ENCODE assay signal across 8 mouse cellular contexts in genomic region chr7:143466099-143466677, GRCm38 (mm10). TPM values are rescaled to one million over a fixed set of nuclear protein-coding genes. Genes with fewer than 3 reads are reported as not detected.
DNase-seq lines count a peak whose midpoint lies in the region; ATAC-seq lines count a peak whose summit lies in the region.

No protein-coding gene starts in this region.

- peak; percentile 82 to 89 for DNase-seq in left cerebral cortex, adult 18-20 months (ENCODE audit: low spot score in 2 of 2)
- DNase-seq in left cerebral cortex, adult 11 months (ENCODE audit: low spot score) = no peak
- peak; percentile 86 for DNase-seq in embryo, embryonic 9.5 days (ENCODE audit: extremely low spot score)
- peak; percentile 77 for DNase-seq in heart, adult 8-10 months (ENCODE audit: low spot score)
- DNase-seq in liver, embryonic 11.5 days (ENCODE audit: low spot score) = peak; percentile 77
- DNase-seq in natural killer cell, adult 2 months (ENCODE audit: low spot score in 2 of 2) = peak; percentile 56 to 75

- H3K4me3 ChIP-seq in kidney, embryonic 14.5 days (ENCODE audit: low read length) = no peak overlapping the region
- H3K4me3 ChIP-seq in liver, embryonic 11.5 days (ENCODE audit: low read depth, low read length) = no peak overlapping the region
- H3K4me3 ChIP-seq in stomach, embryonic 14.5 days (ENCODE audit: low read depth, low read length) = no peak overlapping the region

- H3K4me2 ChIP-seq in kidney, embryonic 14.5 days (replicated peaks; ENCODE audit: low read depth, low read length) = no peak overlapping the region
- no peak overlapping the region for H3K4me2 ChIP-seq in liver, embryonic 11.5 days
- H3K4me2 ChIP-seq in stomach, embryonic 14.5 days (replicated peaks; ENCODE audit: low read depth, low read length) = no peak overlapping the region

- no peaks in the 10 kb centered on the region for H3K27me3 ChIP-seq in kidney, embryonic 14.5 days (ENCODE audit: control insufficient read depth, insufficient read depth, low read length)
- H3K27me3 ChIP-seq in liver, embryonic 11.5 days (replicated peaks; ENCODE audit: control insufficient read depth, insufficient read depth, low read length) = peaks cover 21% of the 10 kb centered on the region
- no peaks in the 10 kb centered on the region for H3K27me3 ChIP-seq in stomach, embryonic 14.5 days (ENCODE audit: control insufficient read depth, insufficient read depth, low read length)

- ATAC-seq in kidney, embryonic 14.5 days (ENCODE audit: low FRiP score, low TSS enrichment) = peak; percentile 40
- ATAC-seq in liver, embryonic 11.5 days (replicated peaks; ENCODE audit: low FRiP score) = no peak
- peak; percentile 25; the same call in 1 of the 2 replicates for ATAC-seq in stomach, embryonic 14.5 days (ENCODE audit: insufficient number of reproducible peaks, insufficient read depth, low FRiP score, low read depth)

- H3K9me3 ChIP-seq in kidney, embryonic 14.5 days (ENCODE audit: control insufficient read depth, low read length) = peaks cover 7% of the 10 kb centered on the region
- peaks cover 4% of the 10 kb centered on the region; the same call in 1 of the 2 replicates for H3K9me3 ChIP-seq in liver, embryonic 11.5 days (ENCODE audit: control insufficient read depth, low read length)
- peaks cover under 1% of the 10 kb centered on the region; the same call in 1 of the 2 replicates for H3K9me3 ChIP-seq in stomach, embryonic 14.5 days (ENCODE audit: control insufficient read depth, low read depth, low read length)

- 38% methylated on average over 14 of the region's 14 CpGs for WGBS in kidney, embryonic 14.5 days
- WGBS in liver, embryonic 11.5 days = 30% methylated on average over 14 of the region's 14 CpGs
- 32% methylated on average over 14 of the region's 14 CpGs for WGBS in stomach, embryonic 14.5 days

- no peaks in the 10 kb centered on the region for H3K36me3 ChIP-seq in kidney, embryonic 14.5 days (ENCODE audit: control insufficient read depth, insufficient read depth, low read length)
- no peaks in the 10 kb centered on the region for H3K36me3 ChIP-seq in liver, embryonic 11.5 days (ENCODE audit: control insufficient read depth, insufficient read depth, low read length)
- no peaks in the 10 kb centered on the region for H3K36me3 ChIP-seq in stomach, embryonic 14.5 days (ENCODE audit: control insufficient read depth, insufficient read depth, low read length)

- no peak overlapping the region for H3K27ac ChIP-seq in kidney, embryonic 14.5 days (ENCODE audit: low read depth, low read length)
- H3K27ac ChIP-seq in liver, embryonic 11.5 days (ENCODE audit: low read depth, low read length) = no peak overlapping the region
- peak overlapping the region; percentile 73; the same call in 1 of the 2 replicates for H3K27ac ChIP-seq in stomach, embryonic 14.5 days (ENCODE audit: low read length)

- no peak overlapping the region for H3K9ac ChIP-seq in kidney, embryonic 14.5 days (ENCODE audit: low read depth, low read length)
- no peak overlapping the region for H3K9ac ChIP-seq in liver, embryonic 11.5 days (ENCODE audit: low read depth, low read length)
- H3K9ac ChIP-seq in stomach, embryonic 14.5 days (replicated peaks; ENCODE audit: low read depth, low read length) = no peak overlapping the region

- 0 out of 2 replicates have a peak, but pooled peaks cover 7% of the 10 kb centered on the region for H3K4me1 ChIP-seq in kidney, embryonic 14.5 days (ENCODE audit: control insufficient read depth, insufficient read depth, low read length)
- H3K4me1 ChIP-seq in liver, embryonic 11.5 days (replicated peaks; ENCODE audit: control insufficient read depth, insufficient read depth, low read length) = peaks cover 2% of the 10 kb centered on the region; the same call in 1 of the 2 replicates
- H3K4me1 ChIP-seq in stomach, embryonic 14.5 days (ENCODE audit: control insufficient read depth, insufficient read depth, low read length) = peaks cover 15% of the 10 kb centered on the region

RNA-seq across cellular contexts. Expression of gene Cdkn1c, which starts 5.3 kb away (rescaled TPM):
- 10 to 100 TPM; 11.9 to 13.3 TPM for total RNA-seq in left cerebral cortex, adult 18-20 months (2021)
- total RNA-seq in heart, adult 8-10 months (2022) = 10 to 100 TPM; 27.9 to 44.7 (median 34.9) TPM
- polyA plus RNA-seq in kidney, embryonic 14.5 days (2014; fragmentation: Nextera tagmentation; extraction: Ambion mirVana) = 1,196 and 1,506 TPM in 2 replicates
- 572 and 617 TPM in 2 replicates for polyA plus RNA-seq in liver, embryonic 11.5 days (2014; fragmentation: Nextera tagmentation; extraction: Ambion mirVana)
- 824 and 970 TPM in 2 replicates for polyA plus RNA-seq in stomach, embryonic 14.5 days (2014; fragmentation: Nextera tagmentation; extraction: Ambion mirVana)

RNA-seq across cellular contexts. Expression of gene Slc22a18, which starts 7.3 kb away (rescaled TPM):
- total RNA-seq in left cerebral cortex, adult 18-20 months (2021) = under 1 TPM; 0.68 to 0.86 TPM
- total RNA-seq in heart, adult 8-10 months (2022) = under 1 TPM; 0.52 to 0.85 (median 0.54) TPM
- 4.4 and 4.7 TPM in 2 replicates for polyA plus RNA-seq in kidney, embryonic 14.5 days (2014; fragmentation: Nextera tagmentation; extraction: Ambion mirVana)
- 2.8 and 5.2 TPM in 2 replicates for polyA plus RNA-seq in liver, embryonic 11.5 days (2014; fragmentation: Nextera tagmentation; extraction: Ambion mirVana)
- 9.2 and 9.8 TPM in 2 replicates for polyA plus RNA-seq in stomach, embryonic 14.5 days (2014; fragmentation: Nextera tagmentation; extraction: Ambion mirVana)

RNA-seq across cellular contexts. Expression of gene Phlda2, which starts 36.8 kb away (rescaled TPM):
- total RNA-seq in left cerebral cortex, adult 18-20 months (2021) = not detected
- not detected for total RNA-seq in heart, adult 8-10 months (2022)
- 7.3 and 10.6 TPM in 2 replicates for polyA plus RNA-seq in kidney, embryonic 14.5 days (2014; fragmentation: Nextera tagmentation; extraction: Ambion mirVana)
- 11.9 and 16.4 TPM in 2 replicates for polyA plus RNA-seq in liver, embryonic 11.5 days (2014; fragmentation: Nextera tagmentation; extraction: Ambion mirVana)
- polyA plus RNA-seq in stomach, embryonic 14.5 days (2014; fragmentation: Nextera tagmentation; extraction: Ambion mirVana) = 4.6 and 5.9 TPM in 2 replicates
